Comparison of ENCODE assay signal across 11 mouse cellular contexts in genomic region chr1:105384141-105384937, GRCm38 (mm10). TPM values are rescaled to one million over a fixed set of nuclear protein-coding genes. Genes with fewer than 3 reads are reported as not detected.
A peak's percentile ranks its signal among the peaks of the same experiment; 100 is the strongest.
DNase-seq lines count a peak whose midpoint lies in the region; ATAC-seq and TF ChIP-seq lines count a peak whose summit lies in the region.
"Had no signal": no experiment of that assay in that cellular context is flagged by ENCODE, and none has a peak within 500 bp of the region (broad histone marks: within the 10 kb centered on the region; RNA-seq: fewer than 3 reads in every experiment).

No protein-coding gene starts in this region.

- H3K36me3 ChIP-seq in heart, adult 2 months (ENCODE audit: control insufficient read depth, insufficient read depth, low read length), result no peaks in the 10 kb centered on the region
- no peaks in the 10 kb centered on the region for H3K36me3 ChIP-seq in lung, embryonic 15.5 days
- H3K36me3 ChIP-seq in midbrain, embryonic 15.5 days (replicated peaks), result no peaks in the 10 kb centered on the region
- H3K36me3 ChIP-seq: embryonic facial prominence, embryonic 12.5 days; heart, embryonic 15.5 days had no signal

- TF ChIP-seq EP300 in heart, adult 2 months (IDR thresholded peaks at IDR 0.05; ENCODE audit: insufficient read depth, low read depth, low read length), result no peak

- no peak overlapping the region for H3K4me3 ChIP-seq in heart, adult 2 months
- no peak overlapping the region for H3K4me3 ChIP-seq in lung, embryonic 15.5 days
- H3K4me3 ChIP-seq in midbrain, embryonic 15.5 days, result no peak overlapping the region
- H3K4me3 ChIP-seq: embryonic facial prominence, embryonic 12.5 days; heart, embryonic 15.5 days had no signal

- no peaks in the 10 kb centered on the region; the same call in 1 of the 2 replicates for H3K4me1 ChIP-seq in heart, adult 2 months (ENCODE audit: control insufficient read depth, insufficient read depth, low read length)
- H3K4me1 ChIP-seq in lung, embryonic 15.5 days, result peaks cover 7% of the 10 kb centered on the region; the same call in 1 of the 2 replicates
- no peaks in the 10 kb centered on the region for H3K4me1 ChIP-seq in midbrain, embryonic 15.5 days
- H3K4me1 ChIP-seq: embryonic facial prominence, embryonic 12.5 days; heart, embryonic 15.5 days had no signal

- intact Hi-C loops in heart, postnatal 10 days (cut with DNase I), result no loop called here
- intact Hi-C loops in heart, adult 2 months (cut with DNase I), result no loop called here
- intact Hi-C loops in gastrocnemius, postnatal 36 days (cut with DNase I), result no loop called here

- no peak for TF ChIP-seq CTCF in heart, adult 2 months (IDR thresholded peaks at IDR 0.05)

- H3K9ac ChIP-seq in heart, adult 2 months (ENCODE audit: low read depth, low read length), result no peak overlapping the region
- H3K9ac ChIP-seq in lung, embryonic 15.5 days, result no peak overlapping the region
- no peak overlapping the region for H3K9ac ChIP-seq in midbrain, embryonic 15.5 days
- H3K9ac ChIP-seq: embryonic facial prominence, embryonic 12.5 days; heart, embryonic 15.5 days had no signal

- H3K79me2 ChIP-seq in heart, adult 2 months (replicated peaks; ENCODE audit: control insufficient read depth, insufficient read depth, low read length), result no peaks in the 10 kb centered on the region

- H3K27ac ChIP-seq in heart, adult 2 months, result no peak overlapping the region
- H3K27ac ChIP-seq in lung, embryonic 15.5 days, result peak overlapping the region; percentile 70
- no peak overlapping the region for H3K27ac ChIP-seq in midbrain, embryonic 15.5 days
- H3K27ac ChIP-seq: embryonic facial prominence, embryonic 12.5 days; heart, embryonic 15.5 days had no signal

- 63% methylated on average over 4 of the region's 4 CpGs for WGBS in heart, adult 2 months
- WGBS in lung, embryonic 15.5 days, result 21% methylated on average over 4 of the region's 4 CpGs
- 77% methylated on average over 4 of the region's 4 CpGs for WGBS in midbrain, embryonic 15.5 days

- no peaks in the 10 kb centered on the region for H3K27me3 ChIP-seq in heart, adult 2 months (ENCODE audit: control insufficient read depth, insufficient read depth, low read length)
- no peaks in the 10 kb centered on the region for H3K27me3 ChIP-seq in lung, embryonic 15.5 days
- no peaks in the 10 kb centered on the region for H3K27me3 ChIP-seq in midbrain, embryonic 15.5 days (replicated peaks)
- H3K27me3 ChIP-seq: embryonic facial prominence, embryonic 12.5 days; heart, embryonic 15.5 days had no signal

- H3K4me2 ChIP-seq in lung, embryonic 15.5 days, result no peak overlapping the region
- H3K4me2 ChIP-seq in midbrain, embryonic 15.5 days, result no peak overlapping the region
- H3K4me2 ChIP-seq: embryonic facial prominence, embryonic 12.5 days; heart, embryonic 15.5 days had no signal

- TF ChIP-seq POLR2A in heart, adult 2 months (IDR thresholded peaks at IDR 0.05; ENCODE audit: insufficient read depth, low read depth, low read length), result no peak

- ATAC-seq in lung, embryonic 15.5 days (ENCODE audit: borderline replicate concordance, extremely low read depth, low FRiP score, low TSS enrichment), result peak; percentile 88; the same call in 1 of the 2 replicates
- ATAC-seq in midbrain, embryonic 15.5 days (replicated peaks), result no peak

- no peaks in the 10 kb centered on the region for H3K9me3 ChIP-seq in lung, embryonic 15.5 days
- no peaks in the 10 kb centered on the region for H3K9me3 ChIP-seq in midbrain, embryonic 15.5 days
- H3K9me3 ChIP-seq: embryonic facial prominence, embryonic 12.5 days; heart, embryonic 15.5 days had no signal

- peak; percentile 41 to 50 for DNase-seq in heart, postnatal 10 days
- no peak for DNase-seq in heart, adult 2 months
- peak; percentile 33 for DNase-seq in 3T3-L1 (ENCODE audit: low read depth, low spot score)
- peak; percentile 20 to 35 for DNase-seq in adrenal gland, postnatal 36 days
- DNase-seq in gastrocnemius, postnatal 36 days, result no peak
- DNase-seq in right cerebral cortex, adult 2 months (ENCODE audit: low spot score in 2 of 2), result no peak
- DNase-seq: cerebellum, adult 18-20 months had no signal

RNA-seq across cellular contexts. Expression of gene Rnf152, which starts 27.8 kb away (rescaled TPM):
- total RNA-seq in heart, postnatal 10 days (2021), result 1 to 10 TPM; 4.4 to 4.6 TPM
- 1 to 10 TPM; 1.0 to 1.1 TPM for total RNA-seq in heart, adult 2 months (2021)
- 0.76 and 0.78 TPM in 2 replicates for polyA plus RNA-seq in heart, adult 2 months (2012; rRNA removed)
- 1 to 10 TPM; 2.9 to 3.4 TPM for total RNA-seq in adrenal gland, postnatal 36 days (2021)
- polyA plus RNA-seq in lung, embryonic 15.5 days (2015; fragmentation: Nextera tagmentation; extraction: Ambion mirVana), result 1.2 and 1.3 TPM in 2 replicates
- 24.6 and 27.8 TPM in 2 replicates for polyA plus RNA-seq in midbrain, embryonic 15.5 days (2015; fragmentation: Nextera tagmentation; extraction: Ambion mirVana)
- total RNA-seq in gastrocnemius, postnatal 36 days (2021), result under 1 TPM; 0.41 to 0.49 TPM

Comparison
In these comparisons a context has a peak if more than half of its experiments do, and no peak if none do; other contexts are left out.
1. DNase-seq: peak in heart, postnatal 10 days (2 of 2), 3T3-L1 (single experiment) and adrenal gland, postnatal 36 days (2 of 2); none in heart, adult 2 months (0 of 2), gastrocnemius, postnatal 36 days (0 of 2) and right cerebral cortex, adult 2 months (0 of 2).